Mouse (Mus musculus): ENCODE results near the gene Ptprt. TPM values are rescaled to one million over a fixed set of nuclear protein-coding genes. Genes with fewer than 3 reads are reported as not detected.

Ptprt gene
- polyA plus RNA-seq, 1 experiment from 2014 or later: 2.4 TPM

- H3K4me1 ChIP-seq (ENCODE audit: control insufficient read depth, insufficient read depth, low read length): no peaks in the 10 kb centered on the region
- DNase-seq (ENCODE audit: low spot score) (no peak), ATAC-seq (ENCODE audit: insufficient number of reproducible peaks, low FRiP score, low TSS enrichment, low read depth) (no peak)
- no peak overlapping the region for H3K9ac ChIP-seq (ENCODE audit: low read length)
- H3K27ac ChIP-seq (replicated peaks; ENCODE audit: low read depth, low read length): no peak overlapping the region
- no peaks in the 10 kb centered on the region for H3K9me3 ChIP-seq (ENCODE audit: control insufficient read depth, low read length)
- H3K4me2 ChIP-seq (ENCODE audit: low read depth, severe bottlenecking): no peak overlapping the region
- no peak overlapping the region for H3K4me3 ChIP-seq (ENCODE audit: low read depth, low read length)
- H3K36me3 ChIP-seq (ENCODE audit: control insufficient read depth, insufficient read depth, low read length): no peaks in the 10 kb centered on the region
- 92% methylated on average over 7 of the region's 7 CpGs for WGBS
- no peaks in the 10 kb centered on the region for H3K27me3 ChIP-seq (ENCODE audit: control insufficient read depth, insufficient read depth, low read length)
Measured at GRCm38 (mm10) chr2:161706386-161706915, 954.5 kb downstream of the Ptprt start.

- no peak for DNase-seq (ENCODE audit: low spot score)
- Histone ChIP-seq H3K9ac (ENCODE audit: low read length) (no peak overlapping the region), H3K27me3 (ENCODE audit: control insufficient read depth, insufficient read depth, low read length) (no peaks in the 10 kb centered on the region), H3K4me3 (ENCODE audit: low read depth, low read length) (no peak overlapping the region), H3K9me3 (ENCODE audit: control insufficient read depth, low read length) (no peaks in the 10 kb centered on the region), H3K36me3 (ENCODE audit: control insufficient read depth, insufficient read depth, low read length) (no peaks in the 10 kb centered on the region), H3K4me2 (ENCODE audit: low read depth, severe bottlenecking) (no peak overlapping the region), H3K27ac (replicated peaks; ENCODE audit: low read depth, low read length) (no peak overlapping the region), H3K4me1 (ENCODE audit: control insufficient read depth, insufficient read depth, low read length) (no peaks in the 10 kb centered on the region)
- 64% methylated on average over 8 of the region's 8 CpGs for WGBS
- ATAC-seq (ENCODE audit: insufficient number of reproducible peaks, low FRiP score, low TSS enrichment, low read depth): no peak
Measured at GRCm38 (mm10) chr2:161704811-161705210, 956.1 kb downstream of the Ptprt start.

- Histone ChIP-seq H3K4me2 (ENCODE audit: low read depth, severe bottlenecking) (no peak overlapping the region), H3K27me3 (ENCODE audit: control insufficient read depth, insufficient read depth, low read length) (no peaks in the 10 kb centered on the region), H3K9ac (ENCODE audit: low read length) (no peak overlapping the region), H3K4me3 (ENCODE audit: low read depth, low read length) (no peak overlapping the region), H3K9me3 (ENCODE audit: control insufficient read depth, low read length) (no peaks in the 10 kb centered on the region), H3K36me3 (ENCODE audit: control insufficient read depth, insufficient read depth, low read length) (no peaks in the 10 kb centered on the region), H3K4me1 (ENCODE audit: control insufficient read depth, insufficient read depth, low read length) (no peaks in the 10 kb centered on the region), H3K27ac (replicated peaks; ENCODE audit: low read depth, low read length) (no peak overlapping the region)
- 54% methylated on average over 9 of the region's 9 CpGs for WGBS
- DNase-seq (ENCODE audit: low spot score) (no peak), ATAC-seq (ENCODE audit: insufficient number of reproducible peaks, low FRiP score, low TSS enrichment, low read depth) (no peak)
Measured at GRCm38 (mm10) chr2:161704410-161704809, 956.5 kb downstream of the Ptprt start.

GRCm38 (mm10) chr2:161695819-161696218 lies 965.1 kb downstream of the Ptprt start:
- Histone ChIP-seq H3K9me3 (ENCODE audit: control insufficient read depth, low read length) (no peaks in the 10 kb centered on the region), H3K27me3 (ENCODE audit: control insufficient read depth, insufficient read depth, low read length) (no peaks in the 10 kb centered on the region), H3K4me3 (ENCODE audit: low read depth, low read length) (no peak overlapping the region), H3K9ac (ENCODE audit: low read length) (no peak overlapping the region), H3K4me1 (ENCODE audit: control insufficient read depth, insufficient read depth, low read length) (no peaks in the 10 kb centered on the region), H3K27ac (replicated peaks; ENCODE audit: low read depth, low read length) (no peak overlapping the region), H3K36me3 (ENCODE audit: control insufficient read depth, insufficient read depth, low read length) (no peaks in the 10 kb centered on the region), H3K4me2 (ENCODE audit: low read depth, severe bottlenecking) (no peak overlapping the region)
- ATAC-seq (ENCODE audit: insufficient number of reproducible peaks, low FRiP score, low TSS enrichment, low read depth) (no peak), DNase-seq (ENCODE audit: low spot score) (no peak)
- WGBS: 84% methylated on average over 8 of the region's 8 CpGs

GRCm38 (mm10) chr2:161668302-161668986 lies 992.5 kb downstream of the Ptprt start:
- DNase-seq (ENCODE audit: low spot score) (no peak), ATAC-seq (ENCODE audit: insufficient number of reproducible peaks, low FRiP score, low TSS enrichment, low read depth) (no peak)
- no peak overlapping the region for H3K9ac ChIP-seq (ENCODE audit: low read length)
- H3K27me3 ChIP-seq (ENCODE audit: control insufficient read depth, insufficient read depth, low read length): no peaks in the 10 kb centered on the region
- H3K4me2 ChIP-seq (ENCODE audit: low read depth, severe bottlenecking): no peak overlapping the region
- H3K9me3 ChIP-seq (ENCODE audit: control insufficient read depth, low read length): no peaks in the 10 kb centered on the region
- WGBS: 80% methylated on average over 12 of the region's 12 CpGs
- no peaks in the 10 kb centered on the region for H3K4me1 ChIP-seq (ENCODE audit: control insufficient read depth, insufficient read depth, low read length)
- no peaks in the 10 kb centered on the region for H3K36me3 ChIP-seq (ENCODE audit: control insufficient read depth, insufficient read depth, low read length)
- H3K27ac ChIP-seq (replicated peaks; ENCODE audit: low read depth, low read length): no peak overlapping the region
- H3K4me3 ChIP-seq (ENCODE audit: low read depth, low read length): no peak overlapping the region

- no peaks in the 10 kb centered on the region for H3K4me1 ChIP-seq (ENCODE audit: control insufficient read depth, insufficient read depth, low read length)
- H3K4me2 ChIP-seq (ENCODE audit: low read depth, severe bottlenecking): no peak overlapping the region
- no peak overlapping the region for H3K9ac ChIP-seq (ENCODE audit: low read length)
- no peaks in the 10 kb centered on the region for H3K27me3 ChIP-seq (ENCODE audit: control insufficient read depth, insufficient read depth, low read length)
- H3K27ac ChIP-seq (replicated peaks; ENCODE audit: low read depth, low read length): no peak overlapping the region
- H3K4me3 ChIP-seq (ENCODE audit: low read depth, low read length): no peak overlapping the region
- ATAC-seq (ENCODE audit: insufficient number of reproducible peaks, low FRiP score, low TSS enrichment, low read depth): no peak
- no peaks in the 10 kb centered on the region for H3K36me3 ChIP-seq (ENCODE audit: control insufficient read depth, insufficient read depth, low read length)
- no peak for DNase-seq (ENCODE audit: low spot score)
- no peaks in the 10 kb centered on the region for H3K9me3 ChIP-seq (ENCODE audit: control insufficient read depth, low read length)
- 39% methylated on average over 5 of the region's 5 CpGs for WGBS
Measured at GRCm38 (mm10) chr2:161661912-161662311, 999.0 kb downstream of the Ptprt start.

- no peaks in the 10 kb centered on the region for H3K36me3 ChIP-seq (ENCODE audit: control insufficient read depth, insufficient read depth, low read length)
- no peak overlapping the region for H3K4me2 ChIP-seq (ENCODE audit: low read depth, severe bottlenecking)
- H3K4me3 ChIP-seq (ENCODE audit: low read depth, low read length): no peak overlapping the region
- H3K9ac ChIP-seq (ENCODE audit: low read length): no peak overlapping the region
- H3K4me1 ChIP-seq (ENCODE audit: control insufficient read depth, insufficient read depth, low read length): no peaks in the 10 kb centered on the region
- ATAC-seq (ENCODE audit: insufficient number of reproducible peaks, low FRiP score, low TSS enrichment, low read depth): no peak
- WGBS: 20% methylated on average over 4 of the region's 4 CpGs
- no peaks in the 10 kb centered on the region for H3K27me3 ChIP-seq (ENCODE audit: control insufficient read depth, insufficient read depth, low read length)
- no peak for DNase-seq (ENCODE audit: low spot score)
- H3K9me3 ChIP-seq (ENCODE audit: control insufficient read depth, low read length): no peaks in the 10 kb centered on the region
- H3K27ac ChIP-seq (replicated peaks; ENCODE audit: low read depth, low read length): no peak overlapping the region
Measured at GRCm38 (mm10) chr2:161660827-161661226, 1000.1 kb downstream of the Ptprt start.

- no peak for DNase-seq (ENCODE audit: low spot score)
- H3K4me2 ChIP-seq (ENCODE audit: low read depth, severe bottlenecking): no peak overlapping the region
- WGBS: 86% methylated on average over 4 of the region's 4 CpGs
- H3K9ac ChIP-seq (ENCODE audit: low read length): no peak overlapping the region
- no peak for ATAC-seq (ENCODE audit: insufficient number of reproducible peaks, low FRiP score, low TSS enrichment, low read depth)
- no peaks in the 10 kb centered on the region for H3K4me1 ChIP-seq (ENCODE audit: control insufficient read depth, insufficient read depth, low read length)
- no peaks in the 10 kb centered on the region for H3K36me3 ChIP-seq (ENCODE audit: control insufficient read depth, insufficient read depth, low read length)
- H3K9me3 ChIP-seq (ENCODE audit: control insufficient read depth, low read length): no peaks in the 10 kb centered on the region
- H3K27me3 ChIP-seq (ENCODE audit: control insufficient read depth, insufficient read depth, low read length): no peaks in the 10 kb centered on the region
- H3K4me3 ChIP-seq (ENCODE audit: low read depth, low read length): no peak overlapping the region
- H3K27ac ChIP-seq (replicated peaks; ENCODE audit: low read depth, low read length): no peak overlapping the region
Measured at GRCm38 (mm10) chr2:161657046-161657445, 1003.9 kb downstream of the Ptprt start.

- no peak overlapping the region for H3K4me3 ChIP-seq (ENCODE audit: low read depth, low read length)
- no peak for DNase-seq (ENCODE audit: low spot score)
- ATAC-seq (ENCODE audit: insufficient number of reproducible peaks, low FRiP score, low TSS enrichment, low read depth): no peak
- no peak overlapping the region for H3K4me2 ChIP-seq (ENCODE audit: low read depth, severe bottlenecking)
- no peaks in the 10 kb centered on the region for H3K36me3 ChIP-seq (ENCODE audit: control insufficient read depth, insufficient read depth, low read length)
- H3K9me3 ChIP-seq (ENCODE audit: control insufficient read depth, low read length): no peaks in the 10 kb centered on the region
- no peaks in the 10 kb centered on the region for H3K27me3 ChIP-seq (ENCODE audit: control insufficient read depth, insufficient read depth, low read length)
- WGBS: 90% methylated on average over 3 of the region's 3 CpGs
- no peak overlapping the region for H3K9ac ChIP-seq (ENCODE audit: low read length)
- no peaks in the 10 kb centered on the region for H3K4me1 ChIP-seq (ENCODE audit: control insufficient read depth, insufficient read depth, low read length)
- H3K27ac ChIP-seq (replicated peaks; ENCODE audit: low read depth, low read length): no peak overlapping the region
Measured at GRCm38 (mm10) chr2:161656632-161657031, 1004.3 kb downstream of the Ptprt start.
